Mouse (Mus musculus): ENCODE measurements around the gene Kcnj9. TPM values are rescaled to one million over a fixed set of nuclear protein-coding genes. Genes with fewer than 3 reads are reported as not detected.

The Kcnj9 gene
- polyA plus RNA-seq, 1 experiment = 0.01 TPM

- Histone ChIP-seq H3K79me2 (ENCODE audit: control insufficient read depth, insufficient read depth) (no peaks in the 10 kb centered on the region), H3ac (ENCODE audit: control insufficient read depth, insufficient read length) (no peak overlapping the region), H3K4me3 (no peak overlapping the region), H3K4me2 (ENCODE audit: low read depth) (no peak overlapping the region), H3K27me3 (ENCODE audit: control insufficient read depth, insufficient read depth, insufficient read length) (no peaks in the 10 kb centered on the region), H3K36me3 (ENCODE audit: control insufficient read depth, insufficient read depth) (no peaks in the 10 kb centered on the region)
- no peak for TF ChIP-seq POLR2AphosphoS2 (IDR thresholded peaks at IDR 0.05; ENCODE audit: insufficient read length, low read depth)
- no peak for TF ChIP-seq CEBPB (IDR thresholded peaks at IDR 0.05; ENCODE audit: insufficient read depth, poor library complexity, severe bottlenecking)
- TF ChIP-seq POLR2A (IDR thresholded peaks at IDR 0.05; ENCODE audit: insufficient read length, low read depth) = no peak
- no peak for TF ChIP-seq REST (IDR thresholded peaks at IDR 0.05; ENCODE audit: insufficient read depth, insufficient read length)
- no peak for TF ChIP-seq TCF3 (IDR thresholded peaks at IDR 0.05; ENCODE audit: insufficient read length, low read depth)
- no peak for TF ChIP-seq SRF (IDR thresholded peaks at IDR 0.05; ENCODE audit: control insufficient read depth, insufficient read length, low read depth)
- TF ChIP-seq E2F4 (IDR thresholded peaks at IDR 0.05; ENCODE audit: insufficient read depth) = no peak
- TF ChIP-seq USF1 (IDR thresholded peaks at IDR 0.05; ENCODE audit: low read depth) = no peak
- TF ChIP-seq MYOD1 (IDR thresholded peaks at IDR 0.05; ENCODE audit: control insufficient read depth in 1 of 3, insufficient read length in 2 of 3, low read depth in 2 of 3) = no peak
- TF ChIP-seq TCF12 (IDR thresholded peaks at IDR 0.05; ENCODE audit: insufficient read depth, poor library complexity, severe bottlenecking) = no peak
- TF ChIP-seq MAX (IDR thresholded peaks at IDR 0.05; ENCODE audit: low read depth) = no peak
- no peak for TF ChIP-seq MYOG (IDR thresholded peaks at IDR 0.05; ENCODE audit: control insufficient read depth in 1 of 3, insufficient read depth in 1 of 3, insufficient read length in 2 of 3, low read depth in 2 of 3)
Observed at GRCm38 (mm10) chr1:172274547-172274946, 54.6 kb downstream of the Kcnj9 start.

- Histone ChIP-seq H3K4me2 (ENCODE audit: low read depth) (no peak overlapping the region), H3K79me2 (ENCODE audit: control insufficient read depth, insufficient read depth) (no peaks in the 10 kb centered on the region), H3K27me3 (ENCODE audit: control insufficient read depth, insufficient read depth, insufficient read length) (no peaks in the 10 kb centered on the region), H3ac (ENCODE audit: control insufficient read depth, insufficient read length) (no peak overlapping the region), H3K4me3 (no peak overlapping the region), H3K36me3 (ENCODE audit: control insufficient read depth, insufficient read depth) (no peaks in the 10 kb centered on the region)
- no peak for TF ChIP-seq TCF12 (IDR thresholded peaks at IDR 0.05; ENCODE audit: insufficient read depth, poor library complexity, severe bottlenecking)
- no peak for TF ChIP-seq MAX (IDR thresholded peaks at IDR 0.05; ENCODE audit: low read depth)
- TF ChIP-seq USF1 (IDR thresholded peaks at IDR 0.05; ENCODE audit: low read depth) = no peak
- TF ChIP-seq MYOG (IDR thresholded peaks at IDR 0.05; ENCODE audit: control insufficient read depth in 1 of 3, insufficient read depth in 1 of 3, insufficient read length in 2 of 3, low read depth in 2 of 3) = no peak
- no peak for TF ChIP-seq E2F4 (IDR thresholded peaks at IDR 0.05; ENCODE audit: insufficient read depth)
- TF ChIP-seq SRF (IDR thresholded peaks at IDR 0.05; ENCODE audit: control insufficient read depth, insufficient read length, low read depth) = no peak
- TF ChIP-seq CEBPB (IDR thresholded peaks at IDR 0.05; ENCODE audit: insufficient read depth, poor library complexity, severe bottlenecking) = no peak
- TF ChIP-seq TCF3 (IDR thresholded peaks at IDR 0.05; ENCODE audit: insufficient read length, low read depth) = no peak
- no peak for TF ChIP-seq POLR2A (IDR thresholded peaks at IDR 0.05; ENCODE audit: insufficient read length, low read depth)
- no peak for TF ChIP-seq POLR2AphosphoS2 (IDR thresholded peaks at IDR 0.05; ENCODE audit: insufficient read length, low read depth)
- TF ChIP-seq REST (IDR thresholded peaks at IDR 0.05; ENCODE audit: insufficient read depth, insufficient read length) = no peak
- no peak for TF ChIP-seq MYOD1 (IDR thresholded peaks at IDR 0.05; ENCODE audit: control insufficient read depth in 1 of 3, insufficient read length in 2 of 3, low read depth in 2 of 3)
Observed at GRCm38 (mm10) chr1:172274116-172274515, 55.0 kb downstream of the Kcnj9 start.

GRCm38 (mm10) chr1:172273386-172273785 is 55.7 kb downstream of the Kcnj9 start:
- H3K4me2 ChIP-seq (ENCODE audit: low read depth) = no peak overlapping the region
- no peaks in the 10 kb centered on the region for H3K27me3 ChIP-seq (ENCODE audit: control insufficient read depth, insufficient read depth, insufficient read length)
- H3ac ChIP-seq (ENCODE audit: control insufficient read depth, insufficient read length) = no peak overlapping the region
- no peak overlapping the region for H3K4me3 ChIP-seq
- H3K36me3 ChIP-seq (ENCODE audit: control insufficient read depth, insufficient read depth) = no peaks in the 10 kb centered on the region
- no peak for TF ChIP-seq TCF12 (IDR thresholded peaks at IDR 0.05; ENCODE audit: insufficient read depth, poor library complexity, severe bottlenecking)
- no peak for TF ChIP-seq TCF3 (IDR thresholded peaks at IDR 0.05; ENCODE audit: insufficient read length, low read depth)
- TF ChIP-seq POLR2A (IDR thresholded peaks at IDR 0.05; ENCODE audit: insufficient read length, low read depth) = no peak
- TF ChIP-seq MAX (IDR thresholded peaks at IDR 0.05; ENCODE audit: low read depth) = no peak
- TF ChIP-seq MYOG (IDR thresholded peaks at IDR 0.05; ENCODE audit: control insufficient read depth in 1 of 3, insufficient read depth in 1 of 3, insufficient read length in 2 of 3, low read depth in 2 of 3) = no peak
- TF ChIP-seq SRF (IDR thresholded peaks at IDR 0.05; ENCODE audit: control insufficient read depth, insufficient read length, low read depth) = no peak
- TF ChIP-seq USF1 (IDR thresholded peaks at IDR 0.05; ENCODE audit: low read depth) = no peak
- TF ChIP-seq E2F4 (IDR thresholded peaks at IDR 0.05; ENCODE audit: insufficient read depth) = no peak
- no peak for TF ChIP-seq REST (IDR thresholded peaks at IDR 0.05; ENCODE audit: insufficient read depth, insufficient read length)
- TF ChIP-seq POLR2AphosphoS2 (IDR thresholded peaks at IDR 0.05; ENCODE audit: insufficient read length, low read depth) = no peak
- TF ChIP-seq CEBPB (IDR thresholded peaks at IDR 0.05; ENCODE audit: insufficient read depth, poor library complexity, severe bottlenecking) = no peak
- no peak for TF ChIP-seq MYOD1 (IDR thresholded peaks at IDR 0.05; ENCODE audit: control insufficient read depth in 1 of 3, insufficient read length in 2 of 3, low read depth in 2 of 3)
- H3K79me2 ChIP-seq (ENCODE audit: control insufficient read depth, insufficient read depth) = no peaks in the 10 kb centered on the region

DNA sequence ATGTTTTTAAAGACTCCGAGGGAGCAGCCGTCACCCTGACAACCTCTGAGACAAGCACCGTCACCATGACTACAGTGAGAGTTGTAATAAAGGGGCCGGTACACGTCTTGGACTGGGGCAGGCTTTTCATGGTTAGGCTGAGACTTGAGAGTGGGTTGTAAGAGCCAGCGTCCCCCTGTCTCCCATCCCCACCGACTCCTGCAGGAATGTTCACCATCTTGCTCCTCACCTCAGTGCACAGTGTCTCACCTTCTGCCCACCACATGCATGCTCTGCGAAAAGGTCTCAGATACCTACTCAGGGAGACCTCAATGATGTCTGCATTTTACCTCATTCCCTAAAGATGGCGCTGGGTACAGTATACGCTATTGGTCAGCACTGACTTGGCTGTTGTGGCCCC is 57.4 kb downstream of the Kcnj9 start:
- no peaks in the 10 kb centered on the region for H3K36me3 ChIP-seq (ENCODE audit: control insufficient read depth, insufficient read depth)
- TF ChIP-seq USF1 (IDR thresholded peaks at IDR 0.05; ENCODE audit: low read depth) (no peak), REST (IDR thresholded peaks at IDR 0.05; ENCODE audit: insufficient read depth, insufficient read length) (no peak), TCF12 (IDR thresholded peaks at IDR 0.05; ENCODE audit: insufficient read depth, poor library complexity, severe bottlenecking) (no peak), POLR2AphosphoS2 (IDR thresholded peaks at IDR 0.05; ENCODE audit: insufficient read length, low read depth) (no peak), CEBPB (IDR thresholded peaks at IDR 0.05; ENCODE audit: insufficient read depth, poor library complexity, severe bottlenecking) (no peak), TCF3 (IDR thresholded peaks at IDR 0.05; ENCODE audit: insufficient read length, low read depth) (no peak)
- H3K4me2 ChIP-seq (ENCODE audit: low read depth) = no peak overlapping the region
- no peak overlapping the region for H3ac ChIP-seq (ENCODE audit: control insufficient read depth, insufficient read length)
- H3K79me2 ChIP-seq (ENCODE audit: control insufficient read depth, insufficient read depth) = no peaks in the 10 kb centered on the region
- H3K4me3 ChIP-seq = no peak overlapping the region
- no peaks in the 10 kb centered on the region for H3K27me3 ChIP-seq (ENCODE audit: control insufficient read depth, insufficient read depth, insufficient read length)

DNA sequence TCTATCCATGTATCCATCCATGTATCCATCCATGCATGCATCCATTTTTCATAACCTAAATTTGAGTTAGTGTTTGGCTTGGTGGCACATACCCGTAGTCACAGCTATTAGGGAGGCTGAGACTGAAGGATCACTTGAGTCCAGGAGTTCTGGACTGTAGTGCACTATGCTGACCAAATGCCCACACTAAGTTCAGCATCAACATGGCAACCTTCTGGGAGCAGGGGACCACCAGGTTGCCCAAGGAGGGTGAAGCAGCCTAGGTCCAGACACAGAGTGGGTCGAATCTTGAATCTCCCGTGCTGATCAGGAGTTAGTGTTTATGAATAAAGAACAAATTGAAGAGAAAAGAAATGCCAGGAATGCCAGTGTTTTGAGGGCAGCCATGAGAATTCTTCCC is 57.9 kb downstream of the Kcnj9 start:
- no peak for TF ChIP-seq TCF3 (IDR thresholded peaks at IDR 0.05; ENCODE audit: insufficient read length, low read depth)
- TF ChIP-seq SRF (IDR thresholded peaks at IDR 0.05; ENCODE audit: control insufficient read depth, insufficient read length, low read depth) = no peak
- TF ChIP-seq REST (IDR thresholded peaks at IDR 0.05; ENCODE audit: insufficient read depth, insufficient read length) = no peak
- no peak for TF ChIP-seq TCF12 (IDR thresholded peaks at IDR 0.05; ENCODE audit: insufficient read depth, poor library complexity, severe bottlenecking)
- no peak for TF ChIP-seq POLR2AphosphoS2 (IDR thresholded peaks at IDR 0.05; ENCODE audit: insufficient read length, low read depth)
- no peak for TF ChIP-seq MYOD1 (IDR thresholded peaks at IDR 0.05; ENCODE audit: control insufficient read depth in 1 of 3, insufficient read length in 2 of 3, low read depth in 2 of 3)
- no peak for TF ChIP-seq E2F4 (IDR thresholded peaks at IDR 0.05; ENCODE audit: insufficient read depth)
- TF ChIP-seq MYOG (IDR thresholded peaks at IDR 0.05; ENCODE audit: control insufficient read depth in 1 of 3, insufficient read depth in 1 of 3, insufficient read length in 2 of 3, low read depth in 2 of 3) = no peak
- TF ChIP-seq MAX (IDR thresholded peaks at IDR 0.05; ENCODE audit: low read depth) = no peak
- TF ChIP-seq POLR2A (IDR thresholded peaks at IDR 0.05; ENCODE audit: insufficient read length, low read depth) = no peak
- Histone ChIP-seq H3K4me3 (no peak overlapping the region), H3K36me3 (ENCODE audit: control insufficient read depth, insufficient read depth) (no peaks in the 10 kb centered on the region)

More for the DNA sequence above, 57.9 kb downstream of the Kcnj9 start:
- H3K4me2 ChIP-seq (ENCODE audit: low read depth) = no peak overlapping the region
- no peaks in the 10 kb centered on the region for H3K27me3 ChIP-seq (ENCODE audit: control insufficient read depth, insufficient read depth, insufficient read length)
- H3ac ChIP-seq (ENCODE audit: control insufficient read depth, insufficient read length) = no peak overlapping the region
- no peaks in the 10 kb centered on the region for H3K79me2 ChIP-seq (ENCODE audit: control insufficient read depth, insufficient read depth)

All from myocyte (in vitro differentiated cells).